Mouse (Mus musculus) stomach, embryonic 14.5 days (tissue): ENCODE results near the gene Ercc6l. TPM values are rescaled to one million over a fixed set of nuclear protein-coding genes. Genes with fewer than 3 reads are reported as not detected.

Experiments used
- ATAC-seq: fragments of 200-750 bp; cut with Nextera tagmentation; 2 replicates; pipeline ENCODE4 v1.8.0; 2017; ENCODE audit warnings: low read depth, moderate TSS enrichment; ENCODE audit not compliant: insufficient number of reproducible peaks, insufficient read depth, low FRiP score
- H3K27ac ChIP-seq: fragments of 300-500 bp; sonication (generic); 2 replicates; pipeline ENCODE4 v1.5.1; 2014; ENCODE audit warnings: mild to moderate bottlenecking, low read length, moderate library complexity, mixed read lengths
- H3K27me3 ChIP-seq: fragments of 300-500 bp; sonication (generic); 2 replicates; pipeline ENCODE4 v1.6.1; 2014; ENCODE audit warnings: low read length, control low read depth, mixed read lengths; ENCODE audit not compliant: control insufficient read depth, insufficient read depth
- H3K36me3 ChIP-seq: fragments of 300-500 bp; sonication (generic); 2 replicates; pipeline ENCODE4 v1.6.1; 2014; ENCODE audit warnings: mild to moderate bottlenecking, control low read depth, low read length, moderate library complexity, mixed read lengths; ENCODE audit not compliant: control insufficient read depth, insufficient read depth
- H3K4me1 ChIP-seq: fragments of 300-500 bp; sonication (generic); 2 replicates; pipeline ENCODE4 v1.6.1; 2014; ENCODE audit warnings: low read length, control low read depth, mixed read lengths; ENCODE audit not compliant: control insufficient read depth, insufficient read depth
- H3K4me2 ChIP-seq: fragments of 300-500 bp; sonication (generic); replicated peaks from 2 replicates; pipeline ENCODE4 v1.6.1; 2014; ENCODE audit warnings: low read depth, low read length, control low read depth
- H3K4me3 ChIP-seq: fragments of 300-500 bp; sonication (generic); 2 replicates; pipeline ENCODE4 v1.5.1; 2014; ENCODE audit warnings: low read depth, low read length, control low read depth
- H3K9ac ChIP-seq: fragments of 300-500 bp; sonication (generic); replicated peaks from 2 replicates; pipeline ENCODE4 v1.6.1; 2014; ENCODE audit warnings: low read depth, mild to moderate bottlenecking, control low read depth, low read length, moderate library complexity, mixed read lengths
- H3K9me3 ChIP-seq: fragments of 300-500 bp; sonication (generic); 2 replicates; pipeline ENCODE4 v1.6.1; 2016; ENCODE audit warnings: low read depth, low read length, control low read depth; ENCODE audit not compliant: control insufficient read depth
- WGBS: fragments of 180-500 bp; shearing (Covaris S2); extraction: QIAGEN DNeasy Blood & Tissue Kit; methylation state at CpG from one replicate; pipeline ENCODE4 v1.1.7; 2014; 5-methylcytosine and 5-hydroxymethylcytosine counted together
- polyA plus RNA-seq: library from polyadenylated mRNA; unstranded; fragments of >200 nt; fragmentation: Nextera tagmentation; extraction: Ambion mirVana; gene quantifications from 2 replicates; pipeline ENCODE4 v1.2.1, GENCODE M21; 2014

Ercc6l gene
- polyA plus RNA-seq, 1 experiment from 2014 or later: 12.5 TPM

DNA sequence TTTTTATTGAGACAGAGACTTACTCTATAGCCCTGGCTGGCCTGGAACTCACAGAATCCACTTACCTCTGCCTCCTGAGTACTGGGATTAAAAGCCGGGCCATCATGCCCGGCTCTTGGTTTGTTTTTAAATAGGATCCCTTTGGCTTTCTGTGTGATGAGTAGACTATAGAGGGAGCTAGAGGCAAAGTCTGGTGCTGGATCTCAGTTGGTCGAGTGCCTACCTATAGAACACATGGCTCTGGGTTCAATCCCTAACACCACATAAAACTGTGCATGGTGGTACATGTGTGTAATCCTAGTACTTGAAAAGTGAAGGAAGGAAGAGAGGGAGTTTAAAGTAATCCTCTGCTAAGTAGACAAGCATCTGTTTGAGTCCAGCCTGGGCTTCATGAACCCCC, 13.2 kb upstream of the Ercc6l start:
- no peak for ATAC-seq
- Histone ChIP-seq H3K4me2 (no peak overlapping the region), H3K4me1 (no peaks in the 10 kb centered on the region), H3K27me3 (no peaks in the 10 kb centered on the region), H3K36me3 (no peaks in the 10 kb centered on the region), H3K9ac (no peak overlapping the region), H3K27ac (no peak overlapping the region), H3K9me3 (no peaks in the 10 kb centered on the region), H3K4me3 (no peak overlapping the region)
- 53% methylated on average over 3 of the region's 3 CpGs for WGBS

DNA sequence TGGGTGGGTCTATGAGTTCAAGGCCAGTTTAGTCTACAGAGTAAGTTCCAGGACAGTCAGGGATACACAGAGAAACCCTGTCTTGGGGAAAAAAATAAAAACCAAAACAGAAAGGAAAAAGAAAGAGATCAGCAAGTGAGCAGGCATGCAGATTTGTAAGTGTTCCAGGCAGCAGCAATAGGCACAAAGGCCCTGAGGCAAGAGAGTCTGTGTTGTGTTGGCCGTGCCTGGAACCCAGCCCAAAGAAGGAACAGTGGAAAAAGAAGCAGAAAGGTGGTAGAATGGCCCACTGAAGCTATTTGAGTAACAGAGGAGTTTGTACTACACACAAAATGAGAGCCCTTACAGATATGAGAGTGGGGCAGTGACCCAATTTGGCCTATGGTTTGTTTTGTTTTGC, 12.8 kb upstream of the Ercc6l start:
- ATAC-seq: no peak
- Histone ChIP-seq H3K9me3 (no peaks in the 10 kb centered on the region), H3K4me3 (no peak overlapping the region), H3K4me1 (no peaks in the 10 kb centered on the region), H3K27ac (no peak overlapping the region), H3K36me3 (no peaks in the 10 kb centered on the region), H3K9ac (no peak overlapping the region), H3K27me3 (no peaks in the 10 kb centered on the region), H3K4me2 (no peak overlapping the region)
- WGBS: 68% methylated on average over 1 of the region's 1 CpGs

DNA sequence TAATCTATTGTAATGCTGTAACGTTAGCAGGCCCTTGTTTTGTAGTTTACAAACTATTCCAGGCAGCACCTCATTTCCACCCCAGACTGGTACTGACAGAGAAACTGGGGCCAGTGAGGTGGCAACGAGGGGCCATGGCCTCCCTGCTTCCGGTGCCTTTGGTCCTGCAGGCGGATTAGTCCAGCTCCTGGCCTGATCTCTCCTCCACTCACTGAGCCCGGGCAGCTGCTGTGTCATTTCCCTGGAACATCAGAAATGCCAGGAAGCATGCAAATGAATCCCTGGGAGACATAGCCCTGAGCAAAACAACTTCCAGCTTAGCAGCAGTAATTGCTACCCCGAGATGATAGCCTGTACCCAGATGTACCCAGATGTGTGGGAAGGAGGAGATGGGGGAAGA, 10.1 kb upstream of the Ercc6l start:
- ATAC-seq: no peak
- Histone ChIP-seq H3K27ac (no peak overlapping the region), H3K9ac (no peak overlapping the region), H3K27me3 (no peaks in the 10 kb centered on the region), H3K4me3 (no peak overlapping the region), H3K36me3 (no peaks in the 10 kb centered on the region), H3K4me1 (no peaks in the 10 kb centered on the region), H3K9me3 (no peaks in the 10 kb centered on the region), H3K4me2 (no peak overlapping the region)
- 42% methylated on average over 6 of the region's 6 CpGs for WGBS

DNA sequence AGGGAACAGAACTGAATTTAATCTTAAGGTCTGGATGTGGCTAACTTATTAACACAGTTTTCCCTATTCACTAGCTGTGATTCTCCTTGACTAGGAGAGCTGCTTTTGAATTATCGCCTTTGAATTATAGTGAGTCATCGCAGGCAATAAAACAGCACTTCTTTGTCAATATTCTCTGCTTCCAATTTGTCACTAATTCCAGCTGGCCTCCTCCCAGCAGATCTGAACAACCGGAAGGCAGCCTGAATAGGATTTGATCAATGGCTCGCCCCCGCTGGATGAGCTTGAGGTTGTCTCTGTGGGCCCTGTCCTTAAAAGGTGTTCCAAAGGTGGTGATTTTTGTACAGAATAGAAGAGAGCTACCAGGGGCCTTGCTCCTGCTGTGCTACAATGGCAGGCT, 9.6 kb upstream of the Ercc6l start:
- Histone ChIP-seq H3K27me3 (no peaks in the 10 kb centered on the region), H3K4me1 (no peaks in the 10 kb centered on the region), H3K9me3 (no peaks in the 10 kb centered on the region), H3K4me3 (no peak overlapping the region), H3K4me2 (no peak overlapping the region), H3K36me3 (no peaks in the 10 kb centered on the region), H3K27ac (no peak overlapping the region), H3K9ac (no peak overlapping the region)
- WGBS: 66% methylated on average over 5 of the region's 5 CpGs
- no peak for ATAC-seq

GRCm38 (mm10) chrX:102163529-102163928, 6.6 kb upstream of the Ercc6l start:
- no peak for ATAC-seq
- Histone ChIP-seq H3K4me2 (no peak overlapping the region), H3K4me3 (no peak overlapping the region), H3K9me3 (no peaks in the 10 kb centered on the region), H3K9ac (no peak overlapping the region), H3K27ac (no peak overlapping the region), H3K27me3 (no peaks in the 10 kb centered on the region), H3K4me1 (no peaks in the 10 kb centered on the region), H3K36me3 (no peaks in the 10 kb centered on the region)
- WGBS: 71% methylated on average over 4 of the region's 4 CpGs

- Histone ChIP-seq H3K4me3 (no peak overlapping the region), H3K27me3 (no peaks in the 10 kb centered on the region), H3K9ac (no peak overlapping the region), H3K4me1 (no peaks in the 10 kb centered on the region), H3K27ac (no peak overlapping the region), H3K9me3 (no peaks in the 10 kb centered on the region), H3K36me3 (no peaks in the 10 kb centered on the region), H3K4me2 (no peak overlapping the region)
- ATAC-seq: no peak
- 38% methylated on average over 2 of the region's 2 CpGs for WGBS
These were observed 6.2 kb upstream of the Ercc6l start for GRCm38 (mm10) chrX:102163096-102163495.

- H3K36me3 ChIP-seq: no peaks in the 10 kb centered on the region
- no peaks in the 10 kb centered on the region for H3K27me3 ChIP-seq
- no peak for ATAC-seq
- no peak overlapping the region for H3K27ac ChIP-seq
- H3K4me2 ChIP-seq: no peak overlapping the region
- no peak overlapping the region for H3K9ac ChIP-seq
- H3K9me3 ChIP-seq: no peaks in the 10 kb centered on the region
- H3K4me1 ChIP-seq: no peaks in the 10 kb centered on the region
- H3K4me3 ChIP-seq: no peak overlapping the region
- WGBS: 80% methylated on average over 2 of the region's 2 CpGs
These were observed 3.6 kb upstream of the Ercc6l start for GRCm38 (mm10) chrX:102160528-102160927.

GRCm38 (mm10) chrX:102159778-102160177, 2.9 kb upstream of the Ercc6l start:
- no peak overlapping the region for H3K27ac ChIP-seq
- ATAC-seq: no peak

DNA sequence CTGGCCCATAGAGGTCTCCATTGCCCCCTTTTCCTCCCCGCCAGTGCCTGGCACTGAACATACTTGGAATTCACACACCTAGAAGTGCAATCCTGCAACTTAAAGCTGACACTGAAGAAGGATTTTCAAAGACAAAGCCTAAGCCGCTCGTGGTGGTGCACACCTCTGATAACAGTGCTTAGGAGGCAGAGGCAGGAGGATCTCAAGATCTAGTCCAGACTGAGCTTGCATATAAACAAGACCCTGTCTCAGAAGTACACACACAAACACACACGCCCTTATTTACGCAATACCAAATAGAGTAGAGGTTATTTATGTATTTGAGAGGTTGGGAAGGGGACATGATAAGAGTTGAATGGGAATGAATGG, 516 bp upstream of the Ercc6l start:
- Histone ChIP-seq H3K4me2 (peak overlapping the region; percentile 33), H3K27me3 (no peaks in the 10 kb centered on the region), H3K4me1 (no peaks in the 10 kb centered on the region), H3K4me3 (peak overlapping the region; percentile 25), H3K27ac (peak overlapping the region; percentile 61; the same call in 1 of the 2 replicates), H3K9ac (no peak overlapping the region), H3K9me3 (no peaks in the 10 kb centered on the region), H3K36me3 (no peaks in the 10 kb centered on the region)
- no peak for ATAC-seq
- 47% methylated on average over 5 of the region's 5 CpGs for WGBS

More at GRCm38 (mm10) chrX:102159778-102160177, 2.9 kb upstream of the Ercc6l start:
- Histone ChIP-seq H3K27me3 (no peaks in the 10 kb centered on the region), H3K4me1 (no peaks in the 10 kb centered on the region), H3K4me3 (no peak overlapping the region), H3K9ac (no peak overlapping the region), H3K9me3 (no peaks in the 10 kb centered on the region), H3K36me3 (no peaks in the 10 kb centered on the region), H3K4me2 (no peak overlapping the region)
- WGBS: 55% methylated on average over 2 of the region's 2 CpGs
